Mouse (Mus musculus) CH12.LX (cell line): ENCODE results near the gene Paox.

Source experiments
- BHLHE40 ChIP-seq: IDR thresholded peaks from 2 replicates; pipeline ENCODE4 v1.6.1; 2011; ENCODE audit warnings: mild to moderate bottlenecking, low read depth, low read length, improper control_type of control experiment
- CHD2 ChIP-seq: IDR thresholded peaks from 2 replicates; pipeline ENCODE4 v1.6.1; 2011; ENCODE audit warnings: low read length, improper control_type of control experiment
- CTCF ChIP-seq, 2 experiments: IDR thresholded peaks in 1 of 2; conservative IDR thresholded peaks in 1 of 2; 2 replicates each; pipeline ENCODE4 v1.5.1; 2011 to 2012; ENCODE audit warnings: low read depth in 2 of 2, low read length in 2 of 2, improper control_type of control experiment in 1 of 2, inconsistent platforms in 1 of 2, mild to moderate bottlenecking in 1 of 2, moderate library complexity in 1 of 2
- E2F4 ChIP-seq: IDR thresholded peaks from 2 replicates; pipeline ENCODE4 v1.6.1; 2011; ENCODE audit warnings: low read depth, low read length, improper control_type of control experiment; ENCODE audit not compliant: insufficient replicate concordance
- ELF1 ChIP-seq: IDR thresholded peaks from 2 replicates; pipeline ENCODE4 v1.6.1; 2014; ENCODE audit warnings: low read depth, mild to moderate bottlenecking, inconsistent platforms, low read length, improper control_type of control experiment
- EP300 ChIP-seq: IDR thresholded peaks from 2 replicates; pipeline ENCODE4 v1.6.1; 2011; ENCODE audit warnings: low read length, improper control_type of control experiment
- KAT2A ChIP-seq: IDR thresholded peaks from 2 replicates; pipeline ENCODE4 v1.6.1; 2012; ENCODE audit warnings: low read length, improper control_type of control experiment, inconsistent platforms; ENCODE audit not compliant: insufficient replicate concordance
- MAFK ChIP-seq: IDR thresholded peaks from 2 replicates; pipeline ENCODE4 v1.6.1; 2011; ENCODE audit warnings: low read length, improper control_type of control experiment; ENCODE audit not compliant: insufficient replicate concordance
- MYC ChIP-seq: IDR thresholded peaks from 2 replicates; pipeline ENCODE4 v1.6.1; 2011; ENCODE audit warnings: low read depth, mild to moderate bottlenecking, improper control_type of control experiment, low read length
- POLR2A ChIP-seq: IDR thresholded peaks from 2 replicates; pipeline ENCODE4 v1.6.1; 2011; ENCODE audit warnings: low read depth, mild to moderate bottlenecking, improper control_type of control experiment, low read length
- POLR2AphosphoS2 ChIP-seq: IDR thresholded peaks from 2 replicates; pipeline ENCODE4 v1.6.1; 2011; ENCODE audit warnings: low read depth, low read length, improper control_type of control experiment
- SIN3A ChIP-seq: IDR thresholded peaks from 2 replicates; pipeline ENCODE4 v1.6.1; 2012; ENCODE audit warnings: low read length, improper control_type of control experiment, inconsistent platforms
- USF2 ChIP-seq: conservative IDR thresholded peaks from 2 replicates; pipeline ENCODE4 v1.6.1; 2011; ENCODE audit warnings: low read depth, low read length, improper control_type of control experiment

DNA sequence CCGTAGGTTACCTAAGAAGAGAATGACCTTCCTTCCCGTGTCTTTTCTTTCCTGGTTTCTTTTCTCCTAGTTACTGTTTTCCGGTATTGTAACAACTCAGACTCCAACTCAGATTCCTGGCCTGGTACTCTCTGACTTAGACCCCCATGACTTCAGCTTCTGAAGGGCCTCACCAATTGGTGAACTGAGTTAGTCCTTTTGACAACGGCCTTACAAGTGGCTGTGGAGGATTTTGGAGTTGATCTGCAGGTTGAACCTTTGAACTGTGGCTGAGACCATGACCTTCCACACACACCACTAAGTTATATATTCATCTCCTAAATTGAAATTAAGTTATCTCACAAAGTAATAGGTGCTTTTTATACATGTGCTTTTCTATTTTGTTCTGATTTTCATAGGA is 68.6 kb downstream of the Paox start:
- TF ChIP-seq MAFK (no peak), KAT2A (no peak), ELF1 (no peak), E2F4 (no peak), CHD2 (no peak), BHLHE40 (no peak), POLR2A (no peak), SIN3A (no peak), EP300 (no peak), MYC (no peak), POLR2AphosphoS2 (no peak), CTCF (conservative IDR thresholded peaks at IDR 0.05 in 1 of 2, IDR thresholded peaks at IDR 0.05 in 1 of 2; ENCODE audit: low read depth in 2 of 2, low read length in 2 of 2) (no peak), USF2 (no peak)
